Mouse (Mus musculus) kidney, postnatal 25 days (tissue): ENCODE measurements around the gene Coil.

Source experiments
- DNase-seq, 2 experiments: peaks; one replicate each; pipeline ENCODE4 v3.0.0; 2021; ENCODE audit warnings: mixed read lengths in 2 of 2

Gene Coil

GRCm38 (mm10) chr11:88970202-88970732 lies at the start of gene Coil:
Coil (plus strand) TSS chr11:88970252.
- peak; percentile 23 to 43 for DNase-seq

GRCm38 (mm10) chr11:88926566-88926965 lies 43.5 kb upstream of the Coil start:
- peak; percentile 37 to 81 for DNase-seq

- DNase-seq, result no peak
These were observed 38.1 kb upstream of the Coil start for GRCm38 (mm10) chr11:88931692-88932530.

- no peak for DNase-seq
These were observed 37.0 kb upstream of the Coil start for GRCm38 (mm10) chr11:88933030-88933429.

- DNase-seq, result no peak
These were observed 35.7 kb upstream of the Coil start for GRCm38 (mm10) chr11:88934089-88935000.

DNA sequence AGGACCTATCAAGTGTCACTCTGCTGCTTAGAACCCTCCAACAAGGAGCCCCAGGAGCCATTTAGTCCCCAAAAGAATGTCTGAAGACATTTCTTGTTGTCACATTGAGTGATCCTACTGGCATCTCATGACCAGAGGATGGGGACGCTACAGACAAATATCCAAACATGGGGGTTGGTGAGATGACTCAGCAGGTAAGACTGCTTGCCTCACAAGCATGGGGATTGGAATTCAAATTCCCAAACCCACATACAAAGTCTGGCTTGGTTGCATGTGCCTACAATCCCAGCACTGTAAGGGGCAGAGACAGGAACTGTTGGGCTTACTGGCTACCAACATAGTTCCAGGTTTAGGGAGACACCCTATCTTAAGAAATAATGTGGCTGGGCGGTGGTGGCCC lies 32.2 kb upstream of the Coil start:
- no peak for DNase-seq

- no peak for DNase-seq
These were observed 31.3 kb upstream of the Coil start for GRCm38 (mm10) chr11:88938770-88939169.

DNA sequence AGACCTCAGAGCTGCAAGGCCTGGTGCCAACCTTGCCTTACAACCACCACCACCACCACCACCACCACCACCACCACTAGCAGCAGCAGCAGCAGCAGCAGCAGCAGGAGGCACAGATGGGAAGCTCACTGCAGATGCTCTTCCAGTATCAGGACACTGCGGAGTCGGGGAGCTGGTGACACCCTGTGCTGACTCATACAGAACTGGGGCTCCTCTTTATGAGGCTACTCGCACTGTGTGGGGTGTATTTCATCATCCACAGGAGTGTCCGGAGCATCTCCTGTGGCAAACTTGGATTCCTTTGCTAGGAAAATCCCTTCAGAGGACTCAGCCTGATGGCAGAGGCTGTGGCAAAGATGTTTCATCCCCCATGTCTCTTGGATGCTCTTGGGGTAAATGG lies 30.4 kb upstream of the Coil start:
- no peak for DNase-seq

DNA sequence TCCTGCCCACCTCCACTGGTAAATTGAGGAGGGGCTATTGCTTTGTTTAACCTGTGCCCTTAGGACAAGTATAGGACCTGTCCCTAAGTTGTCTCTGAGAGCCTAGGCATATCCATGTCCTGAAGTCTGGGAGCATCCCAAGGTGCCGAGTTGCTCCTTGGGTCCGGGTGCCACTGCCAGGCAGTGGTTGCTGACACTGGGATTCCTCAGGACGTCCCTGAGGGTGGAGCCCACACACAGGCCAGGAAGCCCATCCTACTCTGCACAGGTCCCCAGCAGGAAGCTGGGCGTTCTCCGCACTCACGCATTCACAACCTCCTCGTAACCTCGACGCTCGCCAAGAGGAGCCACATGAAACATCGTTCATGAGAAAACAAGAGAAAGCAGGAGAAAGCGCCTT lies 28.6 kb upstream of the Coil start:
- DNase-seq, result no peak

DNA sequence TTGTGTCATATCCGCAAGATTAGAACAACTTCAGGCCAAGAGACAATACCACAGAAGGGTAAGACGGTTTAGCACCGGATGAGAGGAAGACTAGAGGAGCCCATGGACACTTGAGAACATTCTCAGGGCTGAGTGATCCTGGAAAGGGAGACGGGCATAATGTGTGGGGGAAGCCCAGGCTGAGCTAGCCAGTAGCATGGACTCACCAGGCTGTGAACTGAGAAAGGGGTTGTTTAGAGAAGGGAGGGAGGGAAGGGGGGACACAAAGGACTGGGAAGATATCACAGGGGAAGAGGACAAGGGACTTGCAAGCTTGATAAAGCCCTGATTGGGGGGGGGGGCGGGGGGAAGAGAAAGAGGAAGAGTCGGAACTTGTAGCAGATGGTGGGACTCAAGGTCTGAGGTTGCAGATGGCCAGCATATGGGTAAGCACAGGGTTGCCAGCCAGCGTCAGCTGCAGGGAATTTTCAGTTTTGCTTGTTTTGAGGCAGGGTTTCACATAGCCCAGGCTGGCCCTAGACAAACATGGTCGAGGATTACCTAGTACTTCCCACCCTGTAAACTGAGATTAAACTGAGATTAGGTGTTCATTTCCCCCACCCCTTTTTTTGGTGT lies 24.0 kb upstream of the Coil start:
- DNase-seq, result no peak

DNA sequence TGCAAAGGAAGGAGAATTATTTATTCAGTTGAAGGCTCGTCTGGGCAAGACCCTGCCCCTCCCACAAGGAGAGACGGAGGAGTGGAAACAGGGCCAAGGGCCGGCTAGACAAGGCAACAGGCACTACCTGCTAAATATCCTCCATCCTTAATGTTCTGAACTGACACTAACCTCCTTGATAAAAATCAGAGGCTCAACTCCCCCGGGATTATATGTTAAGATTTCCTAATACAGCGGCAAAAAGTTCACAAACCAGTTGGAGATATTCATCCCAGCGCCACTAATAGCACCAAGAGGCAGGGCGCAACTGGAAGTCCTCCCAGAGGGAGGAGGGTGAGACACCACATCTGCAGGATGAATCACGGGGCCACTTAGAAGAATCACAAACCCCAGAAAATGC lies 21.2 kb upstream of the Coil start:
- DNase-seq, result no peak

DNA sequence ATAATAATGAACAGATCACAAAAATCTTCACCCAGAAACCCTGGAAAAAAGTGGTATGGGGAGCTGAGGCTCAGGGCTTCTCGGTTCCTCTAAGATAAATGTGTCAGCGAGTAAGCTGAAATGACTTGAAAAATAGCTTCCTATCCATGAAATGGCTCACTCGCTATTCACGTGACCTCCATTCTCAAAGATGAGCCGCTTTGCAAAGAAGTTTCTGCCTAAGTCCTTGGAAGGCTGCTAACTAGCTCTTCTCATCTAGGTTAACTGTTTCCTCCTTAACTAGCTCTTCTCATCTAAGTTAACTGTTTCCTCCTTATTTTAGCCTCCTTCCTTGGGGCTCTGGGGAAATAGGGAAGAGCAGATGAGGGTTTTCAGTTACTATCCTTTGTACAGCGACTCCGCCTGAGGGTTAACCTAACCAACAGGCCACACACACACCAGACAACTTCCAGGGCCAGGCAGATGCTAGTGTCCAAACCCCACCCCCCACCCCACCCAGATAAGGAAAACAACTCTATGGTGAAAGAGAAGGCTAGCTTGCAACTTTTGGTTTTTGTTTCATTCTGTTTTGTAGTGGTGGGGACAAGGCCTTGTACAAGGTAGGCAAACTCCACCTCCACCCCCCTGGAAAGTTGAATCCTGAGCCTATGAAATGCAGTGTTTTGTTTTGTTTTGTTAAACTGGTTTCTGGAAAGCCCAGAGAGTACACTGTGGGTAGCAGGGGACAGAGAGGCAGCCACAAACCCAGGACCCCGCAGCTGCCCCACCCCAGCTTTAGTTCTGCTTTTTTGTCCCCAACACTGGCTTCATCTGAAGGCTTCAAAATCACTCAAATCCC lies 20.0 kb upstream of the Coil start:
- DNase-seq, result no peak

DNA sequence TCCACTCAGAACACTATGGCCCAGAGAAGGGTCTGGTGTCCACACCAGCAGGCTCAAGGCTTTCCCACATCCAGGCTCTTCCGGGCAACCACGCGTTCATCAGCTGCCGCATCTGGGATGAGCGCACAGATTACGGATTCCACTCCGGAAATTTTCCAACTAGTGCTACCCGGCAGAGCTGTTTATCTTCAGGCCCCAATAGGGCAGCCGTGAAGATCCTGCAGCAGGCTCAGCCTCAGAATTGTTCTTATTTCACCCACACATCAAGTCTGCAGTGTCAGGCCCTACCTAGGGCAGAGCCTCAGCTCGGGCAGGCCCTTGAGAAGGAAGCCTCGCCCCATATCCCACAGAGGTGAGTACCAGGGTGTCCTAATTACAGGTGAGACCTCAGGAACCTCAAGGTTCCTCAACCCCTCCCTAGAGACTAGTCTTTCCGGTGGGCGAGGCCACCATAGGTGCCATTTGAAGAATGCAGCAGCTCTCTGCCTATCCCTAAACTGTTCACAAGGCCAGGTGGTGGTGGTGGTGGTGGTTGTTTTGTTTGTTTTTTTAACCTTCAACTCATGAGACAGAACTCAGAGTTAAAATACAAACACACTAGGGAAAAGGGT lies 19.3 kb upstream of the Coil start:
- DNase-seq, result no peak

DNA sequence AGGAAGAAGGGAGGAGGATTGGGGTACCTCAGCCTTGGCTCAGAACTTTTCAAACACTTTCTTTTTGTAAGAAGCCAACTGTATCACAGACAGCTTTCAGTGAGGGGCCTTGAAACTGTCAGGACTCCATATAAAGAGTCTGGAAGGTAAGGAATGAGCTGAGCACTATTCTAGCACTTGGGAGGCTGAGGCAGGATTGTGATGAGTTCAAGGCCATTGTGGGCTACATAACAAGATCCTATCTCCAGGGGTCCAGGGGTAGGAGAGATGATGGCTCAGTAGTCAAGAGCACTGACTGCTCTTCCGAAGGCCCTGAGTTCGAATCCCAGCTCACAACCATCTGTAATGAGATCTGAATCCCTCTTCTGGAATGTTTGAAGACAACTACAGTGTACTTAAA lies 18.5 kb upstream of the Coil start:
- DNase-seq, result no peak

GRCm38 (mm10) chr11:88952117-88952516 lies 17.9 kb upstream of the Coil start:
- DNase-seq, result no peak

DNA sequence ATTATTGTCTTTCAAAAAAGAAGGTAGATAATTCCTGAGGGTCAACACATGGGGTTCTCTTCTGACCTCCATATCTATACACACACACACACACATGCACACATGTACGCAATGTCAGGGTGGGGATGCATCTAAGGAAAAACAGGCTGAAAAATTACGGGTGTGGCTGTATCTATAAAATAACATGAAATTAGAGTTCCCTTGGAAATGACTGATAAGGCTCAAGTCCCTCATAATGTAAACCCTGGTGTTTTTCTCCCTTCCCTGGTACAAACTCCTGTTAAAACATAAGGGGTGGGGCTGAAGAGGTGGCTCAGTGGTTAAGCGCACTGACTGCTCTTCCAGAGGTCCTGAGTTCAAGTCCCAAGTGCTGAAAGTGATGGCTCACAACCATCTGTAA lies 16.5 kb upstream of the Coil start:
- DNase-seq, result no peak

DNA sequence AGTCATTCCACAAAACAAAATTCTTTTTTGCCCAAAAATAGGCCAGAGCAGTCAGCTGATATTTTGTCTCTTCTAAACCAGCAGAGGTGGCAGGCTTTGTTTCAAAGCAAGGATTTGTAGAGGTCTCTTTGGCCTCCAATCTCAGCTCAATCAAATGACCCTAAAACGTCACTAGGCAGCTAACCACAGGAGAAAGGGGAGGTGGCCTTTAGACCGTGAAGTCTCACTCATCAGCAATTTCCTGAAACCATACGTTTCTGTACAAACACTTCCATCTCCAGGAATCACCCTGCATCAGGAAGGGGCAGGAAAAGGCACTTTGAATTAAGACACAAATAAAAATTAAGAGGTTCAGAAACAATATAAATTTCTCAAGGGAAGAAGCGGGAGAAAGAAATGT lies 15.2 kb upstream of the Coil start:
- peak; percentile 28 to 52 for DNase-seq

- DNase-seq, result peak; percentile 99 to 100
These were observed 14.7 kb upstream of the Coil start, which contains the start of gene Scpep1 for GRCm38 (mm10) chr11:88955217-88955969. Scpep1 (minus strand) TSS chr11:88955465.

DNA sequence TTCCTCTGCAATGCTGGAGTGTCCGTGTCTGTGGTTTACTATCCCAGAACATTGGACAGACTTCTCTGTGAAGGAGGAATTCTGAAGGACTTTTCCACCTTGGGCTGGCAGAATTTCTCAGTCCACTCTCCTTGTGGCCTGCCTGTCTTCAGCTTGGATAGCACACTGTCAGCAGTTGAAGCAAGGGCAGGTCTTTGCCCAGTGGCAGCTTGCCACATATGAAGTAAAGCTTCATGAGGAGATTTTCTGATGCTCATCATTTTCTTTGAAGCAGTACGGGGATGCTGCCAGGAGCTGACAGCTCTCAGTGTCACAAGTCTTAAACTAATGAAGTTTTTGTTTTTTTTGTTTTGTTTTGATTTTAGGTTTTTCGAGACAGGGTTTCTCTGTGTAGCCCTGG lies 11.2 kb upstream of the Coil start:
- DNase-seq, result peak; percentile 71 to 84

GRCm38 (mm10) chr11:88966881-88967361 lies 3.1 kb upstream of the Coil start, which contains the start of gene Elobl:
Elobl (minus strand) TSS chr11:88966931.
- no peak for DNase-seq
